In genomic region chr19:40311631-40312030, GRCm38 (mm10) we compare ENCODE assay signal across 12 mouse cellular contexts.
"Had no signal": no experiment of that assay in that cellular context is flagged by ENCODE, and none has a peak within 500 bp of the region (broad histone marks: within the 10 kb centered on the region; RNA-seq: fewer than 3 reads in every experiment).

No protein-coding gene starts in this region.

- DNase-seq: left cerebral cortex, postnatal 4 days; liver; liver, embryonic 13.5 days; liver, postnatal 0 days; lung, adult 18-20 months; lung, adult 2 months; lung, embryonic 14.5 days; lung, postnatal 10 days; lung, postnatal 14 days; lung, postnatal 36 days; lung, postnatal 4 days; midbrain, embryonic 14.5 days had no signal
